Mouse (Mus musculus): ENCODE data around the gene Prss22.
"Not testable (repeated sequence)": the region's sequence is repeated elsewhere in the genome, so short reads cannot be mapped to it uniquely, and the experiment has no call there.

Gene Prss22

GRCm38 (mm10) chr17:23947486-23947885 lies 50.4 kb downstream of the Prss22 start:
- DNase-seq (ENCODE audit: low read depth, low spot score) = not testable (repeated sequence)
